Mouse (Mus musculus) CH12.LX (cell line): Measurements from ENCODE around the gene Tas1r1. TPM values are rescaled to one million over a fixed set of nuclear protein-coding genes. Genes with fewer than 3 reads are reported as not detected.

Experiments
- DNase-seq: peaks from one replicate; pipeline ENCODE4 v3.0.0-alpha.2; 2013; ENCODE audit errors: extremely low read depth
- H3K27ac ChIP-seq: 2 replicates; pipeline ENCODE4 v1.5.1; 2012; ENCODE audit warnings: low read depth, mild to moderate bottlenecking, control low read depth, moderate library complexity; ENCODE audit not compliant: insufficient read depth
- H3K27me3 ChIP-seq: replicated peaks from 2 replicates; pipeline ENCODE3; 2012; ENCODE audit warnings: inconsistent platforms
- H3K36me3 ChIP-seq, 2 experiments: replicated peaks in 1 of 2; 2 replicates each; pipeline versions ENCODE3 to v1.6.1; 2012; ENCODE audit warnings: inconsistent platforms in 1 of 2, low read length in 1 of 2, mild to moderate bottlenecking in 1 of 2, mixed read lengths in 1 of 2, moderate library complexity in 1 of 2; ENCODE audit not compliant: control insufficient read depth in 1 of 2, insufficient read depth in 1 of 2
- H3K4me1 ChIP-seq, 2 experiments: 2 replicates each; pipeline ENCODE4 v1.6.1; 2012; ENCODE audit warnings: inconsistent platforms in 1 of 2, moderate library complexity in 1 of 2; ENCODE audit not compliant: insufficient read depth in 2 of 2, control insufficient read depth in 1 of 2
- H3K4me2 ChIP-seq: 2 replicates; pipeline ENCODE4 v1.6.1; 2012; ENCODE audit warnings: low read depth, mild to moderate bottlenecking, control low read depth; ENCODE audit not compliant: poor library complexity, insufficient read depth, severe bottlenecking
- H3K4me3 ChIP-seq, 3 experiments: fragments of 150-350 bp in 1 of 3; sonication (generic) in 1 of 3; replicated peaks in 1 of 3; 2 replicates each; pipeline versions ENCODE3 to v1.5.1; 2011 to 2012; ENCODE audit warnings: low read depth in 2 of 3, low read length in 2 of 3, mild to moderate bottlenecking in 2 of 3, moderate library complexity in 2 of 3, control low read depth in 1 of 3, improper control_type of control experiment in 1 of 3, inconsistent platforms in 1 of 3, mixed read lengths in 1 of 3; ENCODE audit not compliant: poor library complexity in 1 of 3
- H3K79me2 ChIP-seq: replicated peaks from 2 replicates; pipeline ENCODE4 v1.6.1; 2012; ENCODE audit warnings: mild to moderate bottlenecking, moderate library complexity; ENCODE audit not compliant: control insufficient read depth, poor library complexity, insufficient read depth, severe bottlenecking; ENCODE audit errors: extremely low read depth
- H3K9ac ChIP-seq: 2 replicates; pipeline ENCODE4 v1.6.1; 2012; ENCODE audit warnings: low read depth, mild to moderate bottlenecking, control low read depth, moderate library complexity; ENCODE audit not compliant: insufficient read depth
- H3K9me3 ChIP-seq: replicated peaks from 2 replicates; pipeline ENCODE3; 2012; ENCODE audit warnings: low read length, inconsistent platforms, mixed read lengths
- BHLHE40 ChIP-seq: IDR thresholded peaks from 2 replicates; pipeline ENCODE4 v1.6.1; 2011; ENCODE audit warnings: mild to moderate bottlenecking, low read depth, low read length, improper control_type of control experiment
- CHD1 ChIP-seq: IDR thresholded peaks from 2 replicates; pipeline ENCODE4 v1.6.1; 2012; ENCODE audit warnings: low read depth, low read length, improper control_type of control experiment, inconsistent platforms
- CHD2 ChIP-seq: IDR thresholded peaks from 2 replicates; pipeline ENCODE4 v1.6.1; 2011; ENCODE audit warnings: low read length, improper control_type of control experiment
- CTCF ChIP-seq, 2 experiments: IDR thresholded peaks in 1 of 2; conservative IDR thresholded peaks in 1 of 2; 2 replicates each; pipeline ENCODE4 v1.5.1; 2011 to 2012; ENCODE audit warnings: low read depth in 2 of 2, low read length in 2 of 2, improper control_type of control experiment in 1 of 2, inconsistent platforms in 1 of 2, mild to moderate bottlenecking in 1 of 2, moderate library complexity in 1 of 2
- E2F4 ChIP-seq: IDR thresholded peaks from 2 replicates; pipeline ENCODE4 v1.6.1; 2011; ENCODE audit warnings: low read depth, low read length, improper control_type of control experiment; ENCODE audit not compliant: insufficient replicate concordance
- EP300 ChIP-seq: IDR thresholded peaks from 2 replicates; pipeline ENCODE4 v1.6.1; 2011; ENCODE audit warnings: low read length, improper control_type of control experiment
- GABPA ChIP-seq: IDR thresholded peaks from 2 replicates; pipeline ENCODE4 v1.6.1; 2012; ENCODE audit warnings: low read depth, low read length, improper control_type of control experiment, inconsistent platforms; ENCODE audit not compliant: insufficient replicate concordance
- HCFC1 ChIP-seq: IDR thresholded peaks from 2 replicates; pipeline ENCODE4 v1.6.1; 2012; ENCODE audit warnings: low read depth, mild to moderate bottlenecking, inconsistent platforms, low read length, improper control_type of control experiment
- JUND ChIP-seq: conservative IDR thresholded peaks from 2 replicates; pipeline ENCODE4 v1.6.1; 2011; ENCODE audit warnings: low read depth, low read length, improper control_type of control experiment
- MAZ ChIP-seq: IDR thresholded peaks from 2 replicates; pipeline ENCODE4 v1.6.1; 2012; ENCODE audit warnings: low read depth, mild to moderate bottlenecking, inconsistent platforms, low read length, improper control_type of control experiment, moderate library complexity
- POLR2A ChIP-seq: IDR thresholded peaks from 2 replicates; pipeline ENCODE4 v1.6.1; 2011; ENCODE audit warnings: low read depth, mild to moderate bottlenecking, improper control_type of control experiment, low read length
- RAD21 ChIP-seq: IDR thresholded peaks from 2 replicates; pipeline ENCODE4 v1.6.1; 2011; ENCODE audit warnings: low read depth, mild to moderate bottlenecking, low read length, improper control_type of control experiment, moderate library complexity
- SMC3 ChIP-seq: IDR thresholded peaks from 2 replicates; pipeline ENCODE4 v1.6.1; 2011; ENCODE audit warnings: low read depth, low read length, improper control_type of control experiment
- ZKSCAN1 ChIP-seq: IDR thresholded peaks from 2 replicates; pipeline ENCODE4 v1.6.1; 2012; ENCODE audit warnings: low read depth, inconsistent platforms, low read length, improper control_type of control experiment, borderline replicate concordance
- ZMIZ1 ChIP-seq: IDR thresholded peaks from 2 replicates; pipeline ENCODE4 v1.6.1; 2012; ENCODE audit warnings: low read depth, mild to moderate bottlenecking, inconsistent platforms, low read length, improper control_type of control experiment
- ZNF384 ChIP-seq: IDR thresholded peaks from 2 replicates; pipeline ENCODE4 v1.6.1; 2012; ENCODE audit warnings: low read depth, low read length, improper control_type of control experiment, inconsistent platforms
- dilution Hi-C: fragments of 300-500 bp; cut with MboI; formaldehyde crosslinking; loops from 2 replicates; pipeline ENCODE4 v1.14.3; 2020; ENCODE audit warnings: low sequenced_read_pairs; ENCODE audit not compliant: extremely low pct_unique_long_range_greater_than_20kb, extremely low pct_ligation_motif_present
- in situ Hi-C: fragments of 300-500 bp; cut with MboI; formaldehyde crosslinking; loops from 3 replicates; pipeline ENCODE4 v1.14.3; 2019; ENCODE audit warnings: low sequenced_read_pairs, low pct_ligation_motif_present, low pct_unique_long_range_greater_than_20kb, mixed read lengths
- polyA plus RNA-seq: library from polyadenylated mRNA; unstranded; fragments of >175 nt; gene quantifications from 2 replicates; pipeline ENCODE4 v1.2.1, GENCODE M21; 2012; ENCODE audit warnings: low read depth; ENCODE audit not compliant: insufficient read length
- total RNA-seq, 2 experiments: library from RNA; depleted of rRNA; stranded (reverse); fragments of 300-350 nt in 1 of 2; fragments of >200 nt in 1 of 2; gene quantifications; 2 replicates each; pipeline ENCODE4 v1.2.3; 2012 to 2014

The Tas1r1 gene
- total and polyA plus RNA-seq, 3 experiments, result 0.21 TPM; not detected in 2

DNA sequence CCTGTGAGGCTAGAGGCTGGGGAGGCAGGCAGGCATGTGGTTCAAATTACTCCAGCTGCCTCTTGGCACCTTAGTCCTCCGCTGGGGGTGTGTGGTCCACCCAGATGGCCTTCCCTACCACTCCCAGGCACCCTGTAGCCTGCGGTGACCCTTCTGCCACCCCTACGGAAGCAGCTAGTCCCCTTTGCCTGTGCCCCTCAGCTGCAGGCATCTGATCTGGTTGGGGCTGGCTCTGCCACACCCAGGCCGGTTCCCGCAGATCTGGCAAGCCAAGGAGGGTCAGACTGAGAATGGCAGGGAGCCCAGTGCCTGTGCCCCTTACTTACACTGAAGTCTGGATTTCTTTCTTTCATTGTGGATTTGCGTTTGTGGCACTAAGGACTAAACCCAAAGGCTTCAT is 35.3 kb upstream of the Tas1r1 start:
- dilution Hi-C loops (no loop called here), in situ Hi-C loops (no loop called here)
- TF ChIP-seq MAZ, result no peak
- TF ChIP-seq CHD1, result no peak
- TF ChIP-seq GABPA, result no peak
- TF ChIP-seq CTCF (conservative IDR thresholded peaks at IDR 0.05 in 1 of 2, IDR thresholded peaks at IDR 0.05 in 1 of 2; ENCODE audit: low read depth in 2 of 2, low read length in 2 of 2), result no peak
- no peak for TF ChIP-seq ZNF384
- no peak for TF ChIP-seq ZMIZ1
- TF ChIP-seq HCFC1, result no peak
- TF ChIP-seq CHD2, result no peak
- TF ChIP-seq EP300, result no peak
- no peak for TF ChIP-seq SMC3
- no peak for TF ChIP-seq E2F4
- Histone ChIP-seq H3K36me3 (no peaks in the 10 kb centered on the region), H3K27ac (no peak overlapping the region), H3K79me2 (no peaks in the 10 kb centered on the region), H3K4me3 (no peak overlapping the region), H3K9ac (no peak overlapping the region), H3K27me3 (peaks cover 17% of the 10 kb centered on the region), H3K9me3 (peaks cover 5% of the 10 kb centered on the region), H3K4me1 (peaks cover 10 to 12% of the 10 kb centered on the region in 2 experiments), H3K4me2 (no peak overlapping the region)
- DNase-seq, result no peak

DNA sequence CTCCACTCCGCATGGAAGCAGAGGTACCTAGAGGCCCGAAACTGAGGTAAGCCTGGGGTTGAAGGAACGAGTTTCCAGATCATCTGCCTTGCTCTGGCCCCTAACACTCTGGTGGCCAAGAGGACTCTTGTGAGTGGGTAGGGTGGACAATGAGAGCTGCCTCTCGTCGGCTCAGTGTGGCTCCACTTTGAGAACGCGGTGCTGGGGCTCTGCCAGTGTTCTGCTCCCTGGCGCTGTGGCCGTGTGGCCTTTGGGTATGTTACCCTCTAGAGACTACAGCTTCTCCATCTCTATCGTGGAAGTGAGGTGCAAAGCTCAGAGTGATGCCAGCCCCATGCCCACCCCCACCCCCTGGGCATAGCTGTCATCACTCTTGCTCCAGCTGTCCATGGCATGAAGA is 34.3 kb upstream of the Tas1r1 start:
- Histone ChIP-seq H3K4me2 (no peak overlapping the region), H3K9ac (no peak overlapping the region), H3K4me1 (peaks cover 4 to 7% of the 10 kb centered on the region in 2 experiments; a peak in 3 of 4 replicates), H3K4me3 (no peak overlapping the region), H3K27me3 (peaks cover 17% of the 10 kb centered on the region), H3K36me3 (no peaks in the 10 kb centered on the region), H3K79me2 (no peaks in the 10 kb centered on the region), H3K27ac (no peak overlapping the region), H3K9me3 (peaks cover 5% of the 10 kb centered on the region)
- in situ Hi-C loops, result no loop called here
- no peak for TF ChIP-seq POLR2A
- dilution Hi-C loops, result no loop called here
- DNase-seq, result no peak

DNA sequence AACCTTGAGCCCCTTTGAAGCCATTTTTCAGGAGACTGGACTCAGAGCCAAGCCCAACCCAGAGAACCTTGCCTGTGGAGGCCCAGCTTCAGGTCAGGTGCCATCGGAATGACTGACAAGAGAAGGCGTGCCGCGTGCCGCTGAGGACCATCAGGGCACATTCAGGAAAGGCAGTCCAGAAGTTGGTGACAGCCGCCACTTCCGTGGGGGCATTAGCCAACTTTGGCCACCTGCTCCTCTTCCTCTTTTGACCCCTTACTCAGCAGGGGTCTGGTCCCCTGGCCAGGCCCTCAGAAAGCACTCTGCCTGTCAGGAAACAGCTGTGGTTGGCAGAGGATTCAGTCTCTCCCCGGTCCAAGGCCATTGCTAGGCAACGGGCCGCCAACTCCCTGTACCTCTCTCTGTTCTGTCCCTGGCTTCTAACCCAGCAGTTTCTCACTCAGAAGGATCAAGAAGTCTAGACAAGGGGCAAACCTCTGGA is 33.8 kb upstream of the Tas1r1 start, which contains the start of gene Plekhg5:
Gene Plekhg5 (plus strand): TSS at position 378 of the 481 bp plus-strand sequence.
- dilution Hi-C loops, result no loop called here
- no peak within 1 kb of the TSS for H3K4me3 ChIP-seq
- no peak within 1 kb of the TSS for H3K9ac ChIP-seq
- H3K27ac ChIP-seq, result no peak within 1 kb of the TSS
- H3K36me3 ChIP-seq, result peaks cover 0 to 2% of the 10 kb centered on the region in 2 experiments
- DNase-seq, result no peak
- no peak for TF ChIP-seq BHLHE40
- TF ChIP-seq RAD21, result no peak
- no peak for TF ChIP-seq JUND
- no peak for TF ChIP-seq HCFC1
- TF ChIP-seq ZKSCAN1, result no peak
- H3K4me2 ChIP-seq, result no peak within 1 kb of the TSS
- peaks cover 5% of the 10 kb centered on the region for H3K9me3 ChIP-seq
- no peaks in the 10 kb centered on the region for H3K79me2 ChIP-seq
- peaks cover 4 to 7% of the 10 kb centered on the region in 2 experiments; a peak in 3 of 4 replicates for H3K4me1 ChIP-seq
- in situ Hi-C loops, result no loop called here
- H3K27me3 ChIP-seq, result peaks cover 13% of the 10 kb centered on the region
